Mouse (Mus musculus): ENCODE measurements around the gene Akap9.

- no peak for TF ChIP-seq CTCF (IDR thresholded peaks at IDR 0.05; ENCODE audit: low read depth)
- no peak for TF ChIP-seq EP300 (optimal IDR thresholded peaks at IDR 0.05)
These were observed 7.4 kb downstream of the Akap9 start for GRCm38 (mm10) chr5:3935266-3935665.
